Mouse (Mus musculus) C2C12 (cell line): ENCODE measurements around the gene Spon1. TPM values are rescaled to one million over a fixed set of nuclear protein-coding genes. Genes with fewer than 3 reads are reported as not detected.

Experiments used
- H3K27me3 ChIP-seq: one replicate; pipeline ENCODE4 v1.6.1; 2011; ENCODE audit not compliant: control insufficient read depth, insufficient read depth, insufficient read length
- H3K36me3 ChIP-seq: one replicate; pipeline ENCODE4 v1.6.1; 2011; ENCODE audit not compliant: control insufficient read depth, insufficient read depth
- H3K4me3 ChIP-seq: one replicate; pipeline ENCODE4 v1.5.1; 2011; ENCODE audit warnings: mild to moderate bottlenecking, control low read depth; ENCODE audit not compliant: poor library complexity, insufficient read depth, severe bottlenecking
- H3K79me2 ChIP-seq: one replicate; pipeline ENCODE4 v1.6.1; 2011; ENCODE audit not compliant: control insufficient read depth, insufficient read depth
- H3K79me3 ChIP-seq: one replicate; pipeline ENCODE4 v1.6.1; 2011; ENCODE audit warnings: low read depth, control low read depth
- H3ac ChIP-seq: one replicate; pipeline ENCODE3; 2011; ENCODE audit warnings: low read depth; ENCODE audit not compliant: control insufficient read depth, insufficient read length
- CEBPB ChIP-seq: IDR thresholded peaks from one replicate; pipeline ENCODE4 v1.6.1; 2011; ENCODE audit warnings: low read depth, mild to moderate bottlenecking, control low read depth, moderate library complexity
- CTCF ChIP-seq: IDR thresholded peaks from one replicate; pipeline ENCODE4 v1.5.1; 2011; ENCODE audit not compliant: control insufficient read depth, insufficient read depth, insufficient read length
- FOSL1 ChIP-seq: IDR thresholded peaks from one replicate; pipeline ENCODE4 v1.8.0; 2011; ENCODE audit warnings: mild to moderate bottlenecking, low read length; ENCODE audit not compliant: poor library complexity, insufficient read depth, severe bottlenecking
- MAX ChIP-seq: IDR thresholded peaks from one replicate; pipeline ENCODE4 v1.6.1; 2011; ENCODE audit warnings: mild to moderate bottlenecking, control low read depth
- MYOD1 ChIP-seq: IDR thresholded peaks from one replicate; pipeline ENCODE4 v1.6.1; 2011; ENCODE audit warnings: low read depth; ENCODE audit not compliant: control insufficient read depth, insufficient read length
- MYOG ChIP-seq: IDR thresholded peaks from one replicate; pipeline ENCODE4 v1.6.1; 2011; ENCODE audit not compliant: control insufficient read depth, insufficient read length; ENCODE audit errors: extremely low read depth
- USF1 ChIP-seq: IDR thresholded peaks from one replicate; pipeline ENCODE4 v1.6.1; 2011; ENCODE audit warnings: low read depth, mild to moderate bottlenecking, control low read depth, moderate library complexity
- polyA plus RNA-seq: library from polyadenylated mRNA; unstranded; fragments of >200 nt; fragmentation: generic; extraction: Trizol; gene quantifications from one replicate; pipeline ENCODE4 v1.2.1, GENCODE M21; 2012; ENCODE audit warnings: missing spikeins

The Spon1 gene
- polyA plus RNA-seq, 1 experiment, result 0.06 TPM

DNA sequence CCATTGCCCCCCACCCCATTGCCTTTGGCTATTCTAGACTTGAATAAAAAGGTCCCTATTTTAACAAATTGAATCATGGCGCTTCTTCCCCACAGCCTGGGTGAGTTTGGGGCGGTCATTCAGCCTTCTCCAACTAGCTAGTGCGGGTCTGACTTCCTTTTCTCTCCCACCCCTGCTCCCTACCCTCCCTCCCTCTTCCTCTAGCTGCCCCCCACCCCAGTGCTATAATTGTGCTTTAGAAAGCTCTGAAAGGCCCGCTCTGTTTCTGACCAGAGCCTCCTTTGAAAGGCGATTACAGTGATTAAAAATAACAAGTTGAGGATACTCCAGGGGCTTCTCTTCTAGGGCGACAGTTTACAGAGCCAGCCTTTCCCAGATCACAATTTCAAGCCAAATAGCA, 3.5 kb downstream of the Spon1 start:
- Histone ChIP-seq H3K27me3 (peaks cover 30% of the 10 kb centered on the region), H3K36me3 (no peaks in the 10 kb centered on the region), H3K79me2 (no peaks in the 10 kb centered on the region), H3ac (no peak overlapping the region), H3K4me3 (no peak overlapping the region), H3K79me3 (no peaks in the 10 kb centered on the region)
- no peak for TF ChIP-seq FOSL1
- TF ChIP-seq MYOG, result no peak
- TF ChIP-seq MYOD1, result no peak
- TF ChIP-seq MAX, result no peak
- TF ChIP-seq CEBPB, result no peak
- no peak for TF ChIP-seq CTCF
- TF ChIP-seq USF1, result no peak

DNA sequence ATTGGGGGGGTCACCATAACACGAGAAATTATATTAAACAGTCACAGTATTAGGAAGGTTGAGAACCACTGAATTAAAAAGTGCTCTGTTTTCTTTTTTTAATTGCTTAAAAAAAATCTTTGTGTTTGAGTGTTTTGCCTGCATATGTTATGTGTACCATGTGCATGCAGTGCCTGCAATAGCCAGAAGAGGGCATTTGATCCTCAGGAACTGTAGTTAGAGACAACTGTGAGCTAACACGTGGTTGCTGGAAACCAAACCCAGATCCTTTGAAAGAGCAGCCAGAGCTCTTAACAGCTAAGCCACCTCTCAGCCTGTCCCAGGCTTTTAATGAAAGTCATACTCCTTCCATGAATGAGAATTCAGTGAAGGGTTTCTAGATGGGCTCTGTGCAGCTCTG, 6.3 kb downstream of the Spon1 start:
- TF ChIP-seq MAX (no peak), MYOD1 (no peak), USF1 (no peak), CTCF (no peak), CEBPB (no peak), FOSL1 (no peak), MYOG (no peak)
- Histone ChIP-seq H3K4me3 (no peak overlapping the region), H3K79me2 (no peaks in the 10 kb centered on the region), H3K36me3 (no peaks in the 10 kb centered on the region), H3K79me3 (no peaks in the 10 kb centered on the region), H3ac (no peak overlapping the region), H3K27me3 (peaks cover 17% of the 10 kb centered on the region)

DNA sequence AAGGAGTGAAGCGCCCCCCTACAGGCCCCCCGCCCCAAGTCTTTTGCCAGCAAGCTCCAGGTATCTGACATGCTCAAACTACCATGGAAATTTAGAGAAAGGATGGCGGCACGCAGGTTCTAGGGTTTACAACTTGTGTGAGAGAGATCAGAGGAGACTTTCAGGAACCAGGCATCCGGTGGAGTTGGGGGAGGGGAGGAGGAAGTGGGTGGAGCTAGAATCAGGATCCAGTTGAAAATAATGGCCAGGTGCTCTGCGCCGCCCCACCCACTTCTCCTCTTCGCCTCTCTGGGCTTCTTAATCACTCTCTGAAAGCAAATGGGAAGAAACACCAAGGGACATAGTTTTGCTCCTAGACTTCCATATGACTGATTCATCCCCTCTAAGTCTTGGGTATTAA, 7.6 kb downstream of the Spon1 start:
- H3ac ChIP-seq, result no peak overlapping the region
- H3K27me3 ChIP-seq, result peaks cover 14% of the 10 kb centered on the region
- H3K79me3 ChIP-seq, result no peaks in the 10 kb centered on the region
- no peak for TF ChIP-seq MYOG
- no peak for TF ChIP-seq FOSL1
- no peak for TF ChIP-seq MYOD1
- no peak overlapping the region for H3K4me3 ChIP-seq
- H3K36me3 ChIP-seq, result no peaks in the 10 kb centered on the region
- H3K79me2 ChIP-seq, result no peaks in the 10 kb centered on the region

DNA sequence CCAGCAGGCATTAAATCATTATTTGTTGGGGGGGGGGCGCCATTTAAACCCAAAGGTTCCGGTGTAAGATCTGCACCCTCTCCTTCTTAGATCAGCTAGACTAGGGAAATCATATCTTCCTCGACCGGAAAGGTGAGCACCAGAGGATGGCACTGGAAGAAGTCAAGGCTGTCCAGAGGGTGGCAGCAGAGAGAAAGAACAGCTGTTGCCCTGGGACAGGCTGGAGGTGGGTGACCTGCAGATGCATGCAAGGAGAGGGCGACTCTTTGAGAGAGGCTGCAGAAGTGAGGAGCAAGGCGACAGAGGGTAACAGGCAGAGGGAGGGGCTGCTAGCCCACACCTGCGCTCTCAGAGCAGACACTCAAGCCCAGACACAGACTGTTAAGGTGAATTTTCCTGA, 8.2 kb downstream of the Spon1 start:
- Histone ChIP-seq H3K79me2 (no peaks in the 10 kb centered on the region), H3K79me3 (no peaks in the 10 kb centered on the region), H3K27me3 (peaks cover 14% of the 10 kb centered on the region), H3K4me3 (no peak overlapping the region), H3K36me3 (no peaks in the 10 kb centered on the region), H3ac (no peak overlapping the region)
- TF ChIP-seq MYOG (no peak), FOSL1 (no peak), CEBPB (no peak), USF1 (no peak), CTCF (no peak), MYOD1 (no peak), MAX (no peak)

DNA sequence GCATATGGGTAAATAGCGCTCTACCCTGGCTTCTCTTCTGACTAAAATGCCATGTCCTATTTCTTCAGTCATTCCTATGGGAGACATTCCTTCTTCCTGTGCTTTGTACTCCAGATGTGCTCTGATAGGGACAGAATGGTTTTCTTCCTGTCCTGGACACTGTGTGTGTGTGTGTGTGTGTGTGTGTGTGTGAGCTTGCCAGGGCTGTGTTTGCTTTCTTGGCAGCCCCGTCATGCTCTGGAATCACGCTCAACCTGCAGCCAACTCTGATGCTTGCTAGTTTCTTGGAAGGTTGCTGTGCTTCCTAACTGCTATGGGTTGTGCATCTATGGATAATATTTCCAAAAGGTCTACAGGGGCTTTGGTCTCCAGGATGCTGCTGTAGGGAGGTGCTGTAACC, 9.1 kb downstream of the Spon1 start:
- H3K4me3 ChIP-seq, result no peak overlapping the region
- peaks cover 14% of the 10 kb centered on the region for H3K27me3 ChIP-seq
- H3K79me3 ChIP-seq, result no peaks in the 10 kb centered on the region
- TF ChIP-seq MYOD1, result no peak
- TF ChIP-seq CTCF, result no peak
- TF ChIP-seq MYOG, result no peak
- no peak for TF ChIP-seq MAX
- TF ChIP-seq USF1, result no peak
- no peak for TF ChIP-seq CEBPB
- TF ChIP-seq FOSL1, result no peak
- no peaks in the 10 kb centered on the region for H3K79me2 ChIP-seq
- no peaks in the 10 kb centered on the region for H3K36me3 ChIP-seq
- H3ac ChIP-seq, result no peak overlapping the region

DNA sequence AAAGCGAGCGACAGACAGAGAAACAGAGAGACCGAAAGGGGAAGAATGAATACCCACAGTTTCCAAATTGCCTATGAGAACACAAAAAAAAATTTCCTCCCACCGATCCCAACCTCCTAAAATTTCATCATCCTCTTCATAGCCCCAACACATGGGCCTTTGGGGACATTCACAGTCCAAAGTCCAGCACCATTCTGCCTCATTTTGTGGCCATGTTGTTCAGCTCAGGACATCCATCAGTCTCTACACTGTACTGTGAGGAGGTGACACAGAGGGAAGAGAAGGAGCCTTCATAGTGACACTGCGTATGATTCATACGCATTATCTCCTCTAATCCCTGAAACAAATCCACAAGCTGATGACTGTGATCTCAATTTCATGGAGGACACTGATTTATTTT, 12.7 kb downstream of the Spon1 start:
- H3K4me3 ChIP-seq, result no peak overlapping the region

More for the DNA sequence above, 12.7 kb downstream of the Spon1 start:
- no peak for TF ChIP-seq MYOG
- no peak for TF ChIP-seq CEBPB
- TF ChIP-seq MYOD1, result no peak
- no peak for TF ChIP-seq USF1
- no peak for TF ChIP-seq MAX
- no peak for TF ChIP-seq FOSL1
- no peak for TF ChIP-seq CTCF
- Histone ChIP-seq H3K27me3 (peaks cover 26% of the 10 kb centered on the region), H3ac (no peak overlapping the region), H3K79me2 (no peaks in the 10 kb centered on the region), H3K79me3 (no peaks in the 10 kb centered on the region), H3K36me3 (no peaks in the 10 kb centered on the region)
